Mouse (Mus musculus): Measurements from ENCODE around the gene Creld1. TPM values are rescaled to one million over a fixed set of nuclear protein-coding genes. Genes with fewer than 3 reads are reported as not detected.

Creld1 gene
- total and polyA plus RNA-seq, 3 experiments = 3.4 to 12.9 (median 4.3) TPM

GRCm38 (mm10) chr6:113478906-113479305 lies 4.2 kb upstream of the Creld1 start:
- Histone ChIP-seq H3K27ac (ENCODE audit: insufficient read depth, low read depth) (no peak overlapping the region), H3K27me3 (replicated peaks) (peaks cover 35% of the 10 kb centered on the region), H3K4me1 (ENCODE audit: control insufficient read depth in 1 of 2, insufficient read depth in 2 of 2) (peaks cover 8 to 9% of the 10 kb centered on the region in 2 experiments), H3K9ac (ENCODE audit: insufficient read depth, low read depth) (no peak overlapping the region), H3K79me2 (replicated peaks; ENCODE audit: control insufficient read depth, extremely low read depth, insufficient read depth, poor library complexity, severe bottlenecking) (no peaks in the 10 kb centered on the region), H3K4me3 (replicated peaks in 1 of 3; ENCODE audit: low read depth in 2 of 3, low read length in 2 of 3, poor library complexity in 1 of 3) (no peak overlapping the region), H3K4me2 (ENCODE audit: insufficient read depth, low read depth, poor library complexity, severe bottlenecking) (no peak overlapping the region), H3K9me3 (replicated peaks; ENCODE audit: low read length) (peaks cover 2% of the 10 kb centered on the region), H3K36me3 (replicated peaks in 1 of 2; ENCODE audit: control insufficient read depth in 1 of 2, insufficient read depth in 1 of 2, low read length in 1 of 2) (no peaks in the 10 kb centered on the region)
- DNase-seq (ENCODE audit: extremely low read depth) = no peak
- in situ Hi-C loops (cut with MboI; ENCODE audit: low pct_ligation_motif_present, low pct_unique_long_range_greater_than_20kb, low sequenced_read_pairs) (no loop called here), dilution Hi-C loops (cut with MboI; ENCODE audit: extremely low pct_ligation_motif_present, extremely low pct_unique_long_range_greater_than_20kb, low sequenced_read_pairs) (no loop called here)
- TF ChIP-seq MAX (IDR thresholded peaks at IDR 0.05; ENCODE audit: low read length) (no peak), TCF12 (IDR thresholded peaks at IDR 0.05; ENCODE audit: low read depth, low read length) (no peak), ZMIZ1 (IDR thresholded peaks at IDR 0.05; ENCODE audit: low read depth, low read length) (no peak), KAT2A (IDR thresholded peaks at IDR 0.05; ENCODE audit: insufficient replicate concordance, low read length) (no peak), SIN3A (IDR thresholded peaks at IDR 0.05; ENCODE audit: low read length) (no peak), ZC3H11A (IDR thresholded peaks at IDR 0.05; ENCODE audit: low read depth, low read length) (no peak), USF2 (conservative IDR thresholded peaks at IDR 0.05; ENCODE audit: low read depth, low read length) (no peak), CTCF (conservative IDR thresholded peaks at IDR 0.05 in 1 of 2, IDR thresholded peaks at IDR 0.05 in 1 of 2; ENCODE audit: low read depth in 2 of 2, low read length in 2 of 2) (no peak), ETS1 (conservative IDR thresholded peaks at IDR 0.05; ENCODE audit: low read depth, low read length) (no peak), MAFK (IDR thresholded peaks at IDR 0.05; ENCODE audit: insufficient replicate concordance, low read length) (no peak), HCFC1 (IDR thresholded peaks at IDR 0.05; ENCODE audit: low read depth, low read length) (no peak), CHD2 (IDR thresholded peaks at IDR 0.05; ENCODE audit: low read length) (no peak), GABPA (IDR thresholded peaks at IDR 0.05; ENCODE audit: insufficient replicate concordance, low read depth, low read length) (no peak), E2F4 (IDR thresholded peaks at IDR 0.05; ENCODE audit: insufficient replicate concordance, low read depth, low read length) (no peak), MEF2A (IDR thresholded peaks at IDR 0.05; ENCODE audit: borderline replicate concordance, low read depth, low read length) (no peak), JUND (conservative IDR thresholded peaks at IDR 0.05; ENCODE audit: low read depth, low read length) (no peak), TBP (conservative IDR thresholded peaks at IDR 0.05; ENCODE audit: low read depth, low read length) (no peak)

- Histone ChIP-seq H3K27me3 (replicated peaks) (peaks cover 22% of the 10 kb centered on the region), H3K9me3 (replicated peaks; ENCODE audit: low read length) (peaks cover 2% of the 10 kb centered on the region), H3K27ac (ENCODE audit: insufficient read depth, low read depth) (no peak overlapping the region), H3K9ac (ENCODE audit: insufficient read depth, low read depth) (no peak overlapping the region), H3K79me2 (replicated peaks; ENCODE audit: control insufficient read depth, extremely low read depth, insufficient read depth, poor library complexity, severe bottlenecking) (no peaks in the 10 kb centered on the region), H3K36me3 (replicated peaks in 1 of 2; ENCODE audit: control insufficient read depth in 1 of 2, insufficient read depth in 1 of 2, low read length in 1 of 2) (peaks cover 0 to 2% of the 10 kb centered on the region in 2 experiments), H3K4me1 (ENCODE audit: control insufficient read depth in 1 of 2, insufficient read depth in 2 of 2) (peaks cover 9 to 24% of the 10 kb centered on the region in 2 experiments), H3K4me2 (ENCODE audit: insufficient read depth, low read depth, poor library complexity, severe bottlenecking) (no peak overlapping the region), H3K4me3 (replicated peaks in 1 of 3; ENCODE audit: low read depth in 2 of 3, low read length in 2 of 3, poor library complexity in 1 of 3) (no peak overlapping the region)
- dilution Hi-C loops (cut with MboI; ENCODE audit: extremely low pct_ligation_motif_present, extremely low pct_unique_long_range_greater_than_20kb, low sequenced_read_pairs) (no loop called here), in situ Hi-C loops (cut with MboI; ENCODE audit: low pct_ligation_motif_present, low pct_unique_long_range_greater_than_20kb, low sequenced_read_pairs) (no loop called here)
- TF ChIP-seq MAX (IDR thresholded peaks at IDR 0.05; ENCODE audit: low read length) = no peak
- TF ChIP-seq NRF1 (IDR thresholded peaks at IDR 0.05; ENCODE audit: low read depth, low read length) = no peak
- no peak for TF ChIP-seq POLR2AphosphoS2 (IDR thresholded peaks at IDR 0.05; ENCODE audit: low read depth, low read length)
- no peak for TF ChIP-seq E2F4 (IDR thresholded peaks at IDR 0.05; ENCODE audit: insufficient replicate concordance, low read depth, low read length)
- TF ChIP-seq SIN3A (IDR thresholded peaks at IDR 0.05; ENCODE audit: low read length) = no peak
- no peak for TF ChIP-seq UBTF (IDR thresholded peaks at IDR 0.05; ENCODE audit: low read depth, low read length)
- TF ChIP-seq USF2 (conservative IDR thresholded peaks at IDR 0.05; ENCODE audit: low read depth, low read length) = no peak
- TF ChIP-seq CTCF (conservative IDR thresholded peaks at IDR 0.05 in 1 of 2, IDR thresholded peaks at IDR 0.05 in 1 of 2; ENCODE audit: low read depth in 2 of 2, low read length in 2 of 2) = no peak
- TF ChIP-seq MXI1 (IDR thresholded peaks at IDR 0.05; ENCODE audit: low read depth, low read length) = no peak
- no peak for TF ChIP-seq HCFC1 (IDR thresholded peaks at IDR 0.05; ENCODE audit: low read depth, low read length)
- TF ChIP-seq USF1 (IDR thresholded peaks at IDR 0.05; ENCODE audit: low read depth, low read length) = no peak
- no peak for TF ChIP-seq ZMIZ1 (IDR thresholded peaks at IDR 0.05; ENCODE audit: low read depth, low read length)
- no peak for TF ChIP-seq ELF1 (IDR thresholded peaks at IDR 0.05; ENCODE audit: low read depth, low read length)
- TF ChIP-seq MAFK (IDR thresholded peaks at IDR 0.05; ENCODE audit: insufficient replicate concordance, low read length) = no peak
- TF ChIP-seq BHLHE40 (IDR thresholded peaks at IDR 0.05; ENCODE audit: low read depth, low read length) = no peak
- TF ChIP-seq RAD21 (IDR thresholded peaks at IDR 0.05; ENCODE audit: low read depth, low read length) = no peak
- TF ChIP-seq RCOR1 (conservative IDR thresholded peaks at IDR 0.05; ENCODE audit: low read depth, low read length) = no peak
- no peak for TF ChIP-seq ZKSCAN1 (IDR thresholded peaks at IDR 0.05; ENCODE audit: borderline replicate concordance, low read depth, low read length)
- no peak for TF ChIP-seq SMC3 (IDR thresholded peaks at IDR 0.05; ENCODE audit: low read depth, low read length)
- no peak for DNase-seq (ENCODE audit: extremely low read depth)
These were observed 2.3 kb upstream of the Creld1 start for GRCm38 (mm10) chr6:113480555-113481373.

Measured in CH12.LX (cell line).